Mouse (Mus musculus): ENCODE results near the gene Asic5. TPM values are rescaled to one million over a fixed set of nuclear protein-coding genes. Genes with fewer than 3 reads are reported as not detected.
A peak's percentile ranks its signal among the peaks of the same experiment; 100 is the strongest.

Gene Asic5
- polyA plus RNA-seq, 1 experiment from 2014 or later: not detected

- DNase-seq (ENCODE audit: low spot score) (no peak), ATAC-seq (ENCODE audit: insufficient number of reproducible peaks, low FRiP score, low TSS enrichment, low read depth) (no peak)
- Histone ChIP-seq H3K9me3 (ENCODE audit: control insufficient read depth, low read length) (no peaks in the 10 kb centered on the region), H3K4me3 (ENCODE audit: low read depth, low read length) (no peak overlapping the region), H3K27me3 (ENCODE audit: control insufficient read depth, insufficient read depth, low read length) (no peaks in the 10 kb centered on the region), H3K27ac (replicated peaks; ENCODE audit: low read depth, low read length) (no peak overlapping the region), H3K36me3 (ENCODE audit: control insufficient read depth, insufficient read depth, low read length) (no peaks in the 10 kb centered on the region), H3K9ac (ENCODE audit: low read length) (no peak overlapping the region), H3K4me1 (ENCODE audit: control insufficient read depth, insufficient read depth, low read length) (no peaks in the 10 kb centered on the region), H3K4me2 (ENCODE audit: low read depth, severe bottlenecking) (no peak overlapping the region)
- WGBS: 78% methylated on average over 1 of the region's 1 CpGs
These were observed 45.2 kb downstream of the Asic5 start for GRCm38 (mm10) chr3:82027286-82027685.

- DNase-seq (ENCODE audit: low spot score) (peak; percentile 28), ATAC-seq (ENCODE audit: insufficient number of reproducible peaks, low FRiP score, low TSS enrichment, low read depth) (no peak)
- H3K4me3 ChIP-seq (ENCODE audit: low read depth, low read length): no peak overlapping the region
- no peaks in the 10 kb centered on the region for H3K9me3 ChIP-seq (ENCODE audit: control insufficient read depth, low read length)
- no peak overlapping the region for H3K4me2 ChIP-seq (ENCODE audit: low read depth, severe bottlenecking)
- no peak overlapping the region for H3K9ac ChIP-seq (ENCODE audit: low read length)
- H3K27me3 ChIP-seq (ENCODE audit: control insufficient read depth, insufficient read depth, low read length): no peaks in the 10 kb centered on the region
- no peaks in the 10 kb centered on the region for H3K36me3 ChIP-seq (ENCODE audit: control insufficient read depth, insufficient read depth, low read length)
- 3% methylated on average over 3 of the region's 3 CpGs for WGBS
- H3K27ac ChIP-seq (replicated peaks; ENCODE audit: low read depth, low read length): no peak overlapping the region
- no peaks in the 10 kb centered on the region for H3K4me1 ChIP-seq (ENCODE audit: control insufficient read depth, insufficient read depth, low read length)
These were observed 47.1 kb downstream of the Asic5 start for GRCm38 (mm10) chr3:82029229-82029628.

- DNase-seq (ENCODE audit: low spot score): no peak
- no peaks in the 10 kb centered on the region for H3K36me3 ChIP-seq (ENCODE audit: control insufficient read depth, insufficient read depth, low read length)
- no peaks in the 10 kb centered on the region for H3K4me1 ChIP-seq (ENCODE audit: control insufficient read depth, insufficient read depth, low read length)
- H3K4me3 ChIP-seq (ENCODE audit: low read depth, low read length): no peak overlapping the region
- H3K9me3 ChIP-seq (ENCODE audit: control insufficient read depth, low read length): no peaks in the 10 kb centered on the region
- no peak overlapping the region for H3K27ac ChIP-seq (replicated peaks; ENCODE audit: low read depth, low read length)
- no peak for ATAC-seq (ENCODE audit: insufficient number of reproducible peaks, low FRiP score, low TSS enrichment, low read depth)
- no peak overlapping the region for H3K4me2 ChIP-seq (ENCODE audit: low read depth, severe bottlenecking)
- H3K27me3 ChIP-seq (ENCODE audit: control insufficient read depth, insufficient read depth, low read length): no peaks in the 10 kb centered on the region
- WGBS: 78% methylated on average over 1 of the region's 1 CpGs
- no peak overlapping the region for H3K9ac ChIP-seq (ENCODE audit: low read length)
These were observed 48.1 kb downstream of the Asic5 start for GRCm38 (mm10) chr3:82030008-82030748.

GRCm38 (mm10) chr3:82036262-82037044, 54.4 kb downstream of the Asic5 start:
- Histone ChIP-seq H3K27ac (replicated peaks; ENCODE audit: low read depth, low read length) (no peak overlapping the region), H3K9ac (ENCODE audit: low read length) (no peak overlapping the region), H3K4me1 (ENCODE audit: control insufficient read depth, insufficient read depth, low read length) (no peaks in the 10 kb centered on the region), H3K4me2 (ENCODE audit: low read depth, severe bottlenecking) (no peak overlapping the region), H3K4me3 (ENCODE audit: low read depth, low read length) (no peak overlapping the region), H3K27me3 (ENCODE audit: control insufficient read depth, insufficient read depth, low read length) (no peaks in the 10 kb centered on the region), H3K36me3 (ENCODE audit: control insufficient read depth, insufficient read depth, low read length) (no peaks in the 10 kb centered on the region), H3K9me3 (ENCODE audit: control insufficient read depth, low read length) (no peaks in the 10 kb centered on the region)
- 89% methylated on average over 2 of the region's 2 CpGs for WGBS
- no peak for ATAC-seq (ENCODE audit: insufficient number of reproducible peaks, low FRiP score, low TSS enrichment, low read depth)
- DNase-seq (ENCODE audit: low spot score): no peak

GRCm38 (mm10) chr3:82043676-82044075, 61.6 kb downstream of the Asic5 start:
- 80% methylated on average over 6 of the region's 6 CpGs for WGBS
- Histone ChIP-seq H3K9ac (ENCODE audit: low read length) (no peak overlapping the region), H3K4me2 (ENCODE audit: low read depth, severe bottlenecking) (no peak overlapping the region), H3K36me3 (ENCODE audit: control insufficient read depth, insufficient read depth, low read length) (no peaks in the 10 kb centered on the region), H3K27ac (replicated peaks; ENCODE audit: low read depth, low read length) (no peak overlapping the region), H3K4me3 (ENCODE audit: low read depth, low read length) (no peak overlapping the region), H3K4me1 (ENCODE audit: control insufficient read depth, insufficient read depth, low read length) (no peaks in the 10 kb centered on the region), H3K9me3 (ENCODE audit: control insufficient read depth, low read length) (no peaks in the 10 kb centered on the region), H3K27me3 (ENCODE audit: control insufficient read depth, insufficient read depth, low read length) (no peaks in the 10 kb centered on the region)
- DNase-seq (ENCODE audit: low spot score) (no peak), ATAC-seq (ENCODE audit: insufficient number of reproducible peaks, low FRiP score, low TSS enrichment, low read depth) (no peak)

GRCm38 (mm10) chr3:82044902-82045301, 62.8 kb downstream of the Asic5 start:
- DNase-seq (ENCODE audit: low spot score) (no peak), ATAC-seq (ENCODE audit: insufficient number of reproducible peaks, low FRiP score, low TSS enrichment, low read depth) (no peak)
- no peaks in the 10 kb centered on the region for H3K4me1 ChIP-seq (ENCODE audit: control insufficient read depth, insufficient read depth, low read length)
- H3K36me3 ChIP-seq (ENCODE audit: control insufficient read depth, insufficient read depth, low read length): no peaks in the 10 kb centered on the region
- H3K4me3 ChIP-seq (ENCODE audit: low read depth, low read length): no peak overlapping the region
- no peaks in the 10 kb centered on the region for H3K27me3 ChIP-seq (ENCODE audit: control insufficient read depth, insufficient read depth, low read length)
- no peak overlapping the region for H3K9ac ChIP-seq (ENCODE audit: low read length)
- H3K4me2 ChIP-seq (ENCODE audit: low read depth, severe bottlenecking): no peak overlapping the region
- no peak overlapping the region for H3K27ac ChIP-seq (replicated peaks; ENCODE audit: low read depth, low read length)
- 88% methylated on average over 5 of the region's 5 CpGs for WGBS
- H3K9me3 ChIP-seq (ENCODE audit: control insufficient read depth, low read length): no peaks in the 10 kb centered on the region

GRCm38 (mm10) chr3:82046087-82046486, 64.0 kb downstream of the Asic5 start:
- DNase-seq (ENCODE audit: low spot score) (no peak), ATAC-seq (ENCODE audit: insufficient number of reproducible peaks, low FRiP score, low TSS enrichment, low read depth) (no peak)
- H3K9me3 ChIP-seq (ENCODE audit: control insufficient read depth, low read length): no peaks in the 10 kb centered on the region
- H3K27ac ChIP-seq (replicated peaks; ENCODE audit: low read depth, low read length): no peak overlapping the region
- no peak overlapping the region for H3K9ac ChIP-seq (ENCODE audit: low read length)
- no peak overlapping the region for H3K4me3 ChIP-seq (ENCODE audit: low read depth, low read length)
- no peaks in the 10 kb centered on the region for H3K4me1 ChIP-seq (ENCODE audit: control insufficient read depth, insufficient read depth, low read length)
- no peaks in the 10 kb centered on the region for H3K27me3 ChIP-seq (ENCODE audit: control insufficient read depth, insufficient read depth, low read length)
- no peak overlapping the region for H3K4me2 ChIP-seq (ENCODE audit: low read depth, severe bottlenecking)
- H3K36me3 ChIP-seq (ENCODE audit: control insufficient read depth, insufficient read depth, low read length): no peaks in the 10 kb centered on the region
- WGBS: 89% methylated on average over 8 of the region's 8 CpGs

GRCm38 (mm10) chr3:82047100-82047753, 65.1 kb downstream of the Asic5 start:
- Histone ChIP-seq H3K27me3 (ENCODE audit: control insufficient read depth, insufficient read depth, low read length) (no peaks in the 10 kb centered on the region), H3K4me3 (ENCODE audit: low read depth, low read length) (no peak overlapping the region), H3K9me3 (ENCODE audit: control insufficient read depth, low read length) (no peaks in the 10 kb centered on the region), H3K4me2 (ENCODE audit: low read depth, severe bottlenecking) (no peak overlapping the region), H3K36me3 (ENCODE audit: control insufficient read depth, insufficient read depth, low read length) (no peaks in the 10 kb centered on the region), H3K9ac (ENCODE audit: low read length) (no peak overlapping the region), H3K4me1 (ENCODE audit: control insufficient read depth, insufficient read depth, low read length) (no peaks in the 10 kb centered on the region), H3K27ac (replicated peaks; ENCODE audit: low read depth, low read length) (no peak overlapping the region)
- no peak for ATAC-seq (ENCODE audit: insufficient number of reproducible peaks, low FRiP score, low TSS enrichment, low read depth)
- DNase-seq (ENCODE audit: low spot score): peak; percentile 58
- WGBS: 34% methylated on average over 8 of the region's 8 CpGs

All from limb, embryonic 11.5 days (tissue).